Comparison of ENCODE assay signal across 8 mouse cellular contexts in the genomic region with DNA sequence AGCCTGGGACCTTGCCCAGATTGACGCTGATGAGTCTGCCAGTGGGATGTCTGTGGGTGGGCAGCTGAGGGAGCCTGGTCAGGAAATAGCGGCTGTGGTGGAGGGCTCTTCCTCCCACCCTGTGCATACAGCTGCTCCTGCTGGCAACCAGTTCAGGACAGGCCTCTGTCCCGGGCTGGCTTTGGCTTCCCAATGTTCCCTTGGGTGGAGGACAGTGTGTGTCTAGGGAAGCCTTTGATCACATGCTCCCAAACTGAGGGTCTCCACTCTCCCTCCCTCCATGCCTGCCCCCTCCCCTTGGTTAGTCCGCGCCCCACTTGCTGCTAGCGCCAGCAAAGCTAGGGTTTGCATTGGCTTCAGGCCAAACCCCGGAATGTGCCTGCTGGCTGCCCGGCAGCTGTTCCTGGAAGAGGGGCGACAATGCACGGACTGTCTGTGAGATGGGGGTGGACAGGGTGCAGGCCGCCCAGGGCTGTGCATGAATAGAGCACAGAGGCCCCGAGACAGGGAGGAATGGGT. TPM values are rescaled to one million over a fixed set of nuclear protein-coding genes. Genes with fewer than 3 reads are reported as not detected.
DNase-seq lines count a peak whose midpoint lies in the region; ATAC-seq and TF ChIP-seq lines count a peak whose summit lies in the region.
"Had no signal": no experiment of that assay in that cellular context is flagged by ENCODE, and none has a peak within 500 bp of the region (broad histone marks: within the 10 kb centered on the region; RNA-seq: fewer than 3 reads in every experiment).

No protein-coding gene starts in this region.

- no peaks in the 10 kb centered on the region for H3K9me3 ChIP-seq in forebrain, embryonic 14.5 days (replicated peaks; ENCODE audit: control insufficient read depth, low read length)
- no peaks in the 10 kb centered on the region for H3K9me3 ChIP-seq in hindbrain, embryonic 10.5 days
- H3K9me3 ChIP-seq in lung, embryonic 16.5 days (ENCODE audit: control insufficient read depth, low read length), result no peaks in the 10 kb centered on the region
- no peaks in the 10 kb centered on the region for H3K9me3 ChIP-seq in stomach, postnatal 0 days (ENCODE audit: control insufficient read depth, low read length)
- H3K9me3 ChIP-seq: liver, embryonic 13.5 days had no signal

- H3K9ac ChIP-seq in forebrain, embryonic 14.5 days (ENCODE audit: low read length), result no peak overlapping the region
- peak overlapping the region; percentile 47 for H3K9ac ChIP-seq in lung, embryonic 16.5 days (ENCODE audit: low read length)
- H3K9ac ChIP-seq in stomach, postnatal 0 days (ENCODE audit: low read length), result peak overlapping the region; percentile 43
- H3K9ac ChIP-seq: liver, embryonic 13.5 days had no signal

- peaks cover 10% of the 10 kb centered on the region for H3K4me1 ChIP-seq in forebrain, embryonic 14.5 days (ENCODE audit: control insufficient read depth, insufficient read depth, low read length)
- peaks cover 31% of the 10 kb centered on the region for H3K4me1 ChIP-seq in hindbrain, embryonic 10.5 days (replicated peaks)
- peaks cover 52% of the 10 kb centered on the region for H3K4me1 ChIP-seq in lung, embryonic 16.5 days (replicated peaks; ENCODE audit: control insufficient read depth, insufficient read depth, low read length)
- H3K4me1 ChIP-seq in stomach, postnatal 0 days (replicated peaks; ENCODE audit: control insufficient read depth, insufficient read depth), result peaks cover 16% of the 10 kb centered on the region

- no peaks in the 10 kb centered on the region for H3K36me3 ChIP-seq in forebrain, embryonic 14.5 days (ENCODE audit: control insufficient read depth, insufficient read depth, low read length)
- H3K36me3 ChIP-seq in hindbrain, embryonic 10.5 days, result no peaks in the 10 kb centered on the region
- H3K36me3 ChIP-seq in lung, embryonic 16.5 days (ENCODE audit: control insufficient read depth, insufficient read depth, low read length), result no peaks in the 10 kb centered on the region
- H3K36me3 ChIP-seq in stomach, postnatal 0 days (ENCODE audit: control insufficient read depth, insufficient read depth, low read length), result no peaks in the 10 kb centered on the region
- H3K36me3 ChIP-seq: liver, embryonic 13.5 days had no signal

- H3K27ac ChIP-seq in forebrain, embryonic 14.5 days (ENCODE audit: low read depth, low read length), result peak overlapping the region; percentile 23; the same call in 1 of the 2 replicates
- H3K27ac ChIP-seq in hindbrain, embryonic 10.5 days, result peak overlapping the region; percentile 69; the same call in 1 of the 2 replicates
- peak overlapping the region; percentile 96 for H3K27ac ChIP-seq in lung, embryonic 16.5 days (ENCODE audit: low read length)
- peak overlapping the region; percentile 67 for H3K27ac ChIP-seq in stomach, postnatal 0 days (replicated peaks)
- H3K27ac ChIP-seq: liver, embryonic 13.5 days had no signal

- H3K27me3 ChIP-seq in forebrain, embryonic 14.5 days (replicated peaks; ENCODE audit: control insufficient read depth, insufficient read depth, low read length), result no peaks in the 10 kb centered on the region
- H3K27me3 ChIP-seq in hindbrain, embryonic 10.5 days (ENCODE audit: insufficient read depth, poor library complexity, severe bottlenecking), result peaks cover 10% of the 10 kb centered on the region
- H3K27me3 ChIP-seq in lung, embryonic 16.5 days (ENCODE audit: control insufficient read depth, insufficient read depth, low read depth, low read length), result no peaks in the 10 kb centered on the region
- no peaks in the 10 kb centered on the region for H3K27me3 ChIP-seq in stomach, postnatal 0 days (ENCODE audit: control insufficient read depth, insufficient read depth, low read length)

- H3K4me3 ChIP-seq in forebrain, embryonic 14.5 days (ENCODE audit: low read depth, low read length), result no peak overlapping the region
- H3K4me3 ChIP-seq in hindbrain, embryonic 10.5 days, result no peak overlapping the region
- no peak overlapping the region for H3K4me3 ChIP-seq in lung, embryonic 16.5 days (ENCODE audit: low read length)
- H3K4me3 ChIP-seq in stomach, postnatal 0 days (ENCODE audit: low read depth, low read length), result no peak overlapping the region
- H3K4me3 ChIP-seq: liver, embryonic 13.5 days had no signal

- TF ChIP-seq CTCF in stomach, postnatal 0 days (IDR thresholded peaks at IDR 0.05; ENCODE audit: low read depth), result no peak

- peak; percentile 18 to 38 for DNase-seq in layer of hippocampus, adult 18-20 months (ENCODE audit: low spot score in 2 of 2)
- no peak for DNase-seq in layer of hippocampus, adult 9-10 months (ENCODE audit: low spot score)
- peak; percentile 71 for DNase-seq in forebrain, embryonic 14.5 days (ENCODE audit: low spot score)
- no peak for DNase-seq in hindbrain, embryonic 10.5 days (ENCODE audit: low spot score)
- DNase-seq in stomach, postnatal 0 days (ENCODE audit: low spot score), result peak; percentile 77
- no peak for DNase-seq in thymus, adult 18-20 months
- DNase-seq: liver, embryonic 13.5 days had no signal

- no peak for TF ChIP-seq EP300 in stomach, postnatal 0 days (optimal IDR thresholded peaks at IDR 0.05)

- 18% methylated on average over 12 of the region's 12 CpGs for WGBS in forebrain, embryonic 14.5 days
- WGBS in hindbrain, embryonic 10.5 days, result 75% methylated on average over 12 of the region's 12 CpGs
- WGBS in lung, embryonic 16.5 days, result 10% methylated on average over 12 of the region's 12 CpGs
- 18% methylated on average over 12 of the region's 12 CpGs for WGBS in stomach, postnatal 0 days

- H3K4me2 ChIP-seq in forebrain, embryonic 14.5 days (ENCODE audit: low read length), result no peak overlapping the region
- H3K4me2 ChIP-seq in lung, embryonic 16.5 days (ENCODE audit: low read depth, low read length), result peak overlapping the region; percentile 0; the same call in 1 of the 2 replicates
- 0 out of 2 replicates have a peak overlapping the region, but pooled peaks have one; percentile 15 for H3K4me2 ChIP-seq in stomach, postnatal 0 days (replicated peaks; ENCODE audit: low read depth)
- H3K4me2 ChIP-seq: liver, embryonic 13.5 days had no signal

- ATAC-seq in forebrain, embryonic 14.5 days, result peak; percentile 89
- peak; percentile 90 for ATAC-seq in lung, embryonic 16.5 days (ENCODE audit: low read depth)
- ATAC-seq in stomach, postnatal 0 days (ENCODE audit: low FRiP score, low TSS enrichment), result no peak

RNA-seq across cellular contexts. Expression of a gene that starts 4.4 kb away (rescaled TPM):
- not detected for total RNA-seq in layer of hippocampus, adult 18-20 months (2021)
- not detected in 2 replicates for polyA plus RNA-seq in forebrain, embryonic 14.5 days (2014; fragmentation: Nextera tagmentation; extraction: Ambion mirVana)
- not detected in 2 replicates for polyA plus RNA-seq in hindbrain, embryonic 10.5 days (2016; fragmentation: Nextera tagmentation; extraction: Ambion mirVana)
- polyA plus RNA-seq in lung, embryonic 16.5 days (2015; fragmentation: Nextera tagmentation; extraction: Ambion mirVana), result 0.48 and 1.2 TPM in 2 replicates
- 70.7 and 78.9 TPM in 2 replicates for polyA plus RNA-seq in stomach, postnatal 0 days (2015; fragmentation: Nextera tagmentation; extraction: Ambion mirVana)
- polyA plus RNA-seq: liver, embryonic 13.5 days had no signal

RNA-seq across cellular contexts. Expression of a gene that starts 11.4 kb away (rescaled TPM):
- 1 to 10 TPM in 1 of 2 experiments, not detected in 1; 1.2 TPM for total RNA-seq in layer of hippocampus, adult 18-20 months (2021)
- polyA plus RNA-seq in forebrain, embryonic 14.5 days (2014; fragmentation: Nextera tagmentation; extraction: Ambion mirVana), result 0.67 and 0.82 TPM in 2 replicates
- polyA plus RNA-seq in hindbrain, embryonic 10.5 days (2016; fragmentation: Nextera tagmentation; extraction: Ambion mirVana), result 1.2 and 1.3 TPM in 2 replicates
- polyA plus RNA-seq in lung, embryonic 16.5 days (2015; fragmentation: Nextera tagmentation; extraction: Ambion mirVana), result 17.6 and 61.1 TPM in 2 replicates
- polyA plus RNA-seq in stomach, postnatal 0 days (2015; fragmentation: Nextera tagmentation; extraction: Ambion mirVana), result 19.1 and 19.6 TPM in 2 replicates

RNA-seq across cellular contexts. Expression of a gene that starts 30.4 kb away (rescaled TPM):
- total RNA-seq in layer of hippocampus, adult 18-20 months (2021), result 1 to 10 TPM; 2.6 to 3.1 TPM
- 5.8 and 5.9 TPM in 2 replicates for polyA plus RNA-seq in forebrain, embryonic 14.5 days (2014; fragmentation: Nextera tagmentation; extraction: Ambion mirVana)
- 17.9 and 19.4 TPM in 2 replicates for polyA plus RNA-seq in hindbrain, embryonic 10.5 days (2016; fragmentation: Nextera tagmentation; extraction: Ambion mirVana)
- polyA plus RNA-seq in lung, embryonic 16.5 days (2015; fragmentation: Nextera tagmentation; extraction: Ambion mirVana), result 110 and 118 TPM in 2 replicates
- polyA plus RNA-seq in stomach, postnatal 0 days (2015; fragmentation: Nextera tagmentation; extraction: Ambion mirVana), result 107 and 110 TPM in 2 replicates

RNA-seq across cellular contexts. Expression of a gene that starts 42.4 kb away (rescaled TPM):
- 100 to 1,000 TPM; 303 to 349 TPM for total RNA-seq in layer of hippocampus, adult 18-20 months (2021)
- polyA plus RNA-seq in forebrain, embryonic 14.5 days (2014; fragmentation: Nextera tagmentation; extraction: Ambion mirVana), result 261 and 263 TPM in 2 replicates
- polyA plus RNA-seq in hindbrain, embryonic 10.5 days (2016; fragmentation: Nextera tagmentation; extraction: Ambion mirVana), result 159 and 198 TPM in 2 replicates
- 302 and 328 TPM in 2 replicates for polyA plus RNA-seq in lung, embryonic 16.5 days (2015; fragmentation: Nextera tagmentation; extraction: Ambion mirVana)
- 798 and 841 TPM in 2 replicates for polyA plus RNA-seq in stomach, postnatal 0 days (2015; fragmentation: Nextera tagmentation; extraction: Ambion mirVana)

RNA-seq across cellular contexts. Expression of a gene that starts 47.8 kb away (rescaled TPM):
- total RNA-seq in layer of hippocampus, adult 18-20 months (2021), result 1 to 10 TPM in 1 of 2 experiments, under 1 TPM in 1; 0.94 to 6.7 TPM
- not detected in 2 replicates for polyA plus RNA-seq in forebrain, embryonic 14.5 days (2014; fragmentation: Nextera tagmentation; extraction: Ambion mirVana)
- polyA plus RNA-seq in hindbrain, embryonic 10.5 days (2016; fragmentation: Nextera tagmentation; extraction: Ambion mirVana), result 1.5 TPM in 1 of 2 replicates, not detected in the other
- 2.5 and 3.2 TPM in 2 replicates for polyA plus RNA-seq in lung, embryonic 16.5 days (2015; fragmentation: Nextera tagmentation; extraction: Ambion mirVana)
- 0.80 and 0.81 TPM in 2 replicates for polyA plus RNA-seq in stomach, postnatal 0 days (2015; fragmentation: Nextera tagmentation; extraction: Ambion mirVana)
- polyA plus RNA-seq: liver, embryonic 13.5 days had no signal

Comparison
In these comparisons a context has a peak if more than half of its experiments do, and no peak if none do; other contexts are left out.
1. DNase-seq: peak in layer of hippocampus, adult 18-20 months (2 of 2), forebrain, embryonic 14.5 days (single experiment) and stomach, postnatal 0 days (single experiment); none in layer of hippocampus, adult 9-10 months (single experiment), hindbrain, embryonic 10.5 days (single experiment) and thymus, adult 18-20 months (0 of 2).
2. H3K27ac ChIP-seq: peak in every context shown above with its lines; median percentile 96 in lung, embryonic 16.5 days; 69 in hindbrain, embryonic 10.5 days; 67 in stomach, postnatal 0 days; 23 in forebrain, embryonic 14.5 days.
3. RNA of a gene that starts 4.4 kb away (polyA plus RNA-seq): 70.7 to 78.9 TPM in stomach, postnatal 0 days; 0.48 to 1.2 TPM in lung, embryonic 16.5 days, not detected in hindbrain, embryonic 10.5 days and not detected in forebrain, embryonic 14.5 days; every median in the first group is over 10 times any median in the second.